Mouse (Mus musculus) megakaryocyte, embryonic 14.5 days (primary cell): ENCODE data around the gene Gm38431.

Experiments
- FLI1 ChIP-seq: IDR thresholded peaks from 2 replicates; pipeline ENCODE4 v1.6.1; 2012; ENCODE audit warnings: low read length, inconsistent platforms, mixed read lengths
- GATA1 ChIP-seq: IDR thresholded peaks from 3 replicates; pipeline ENCODE4 v1.6.1; 2012; ENCODE audit warnings: mixed read lengths, low read length, inconsistent platforms, borderline replicate concordance

GRCm38 (mm10) chr9:21131059-21131956 is 39.5 kb upstream of the Gm38431 start, which contains the start of gene Tyk2:
- TF ChIP-seq GATA1: no peak
- TF ChIP-seq FLI1: no peak
